Mouse (Mus musculus): Measurements from ENCODE around the gene Teddm3.

DNA sequence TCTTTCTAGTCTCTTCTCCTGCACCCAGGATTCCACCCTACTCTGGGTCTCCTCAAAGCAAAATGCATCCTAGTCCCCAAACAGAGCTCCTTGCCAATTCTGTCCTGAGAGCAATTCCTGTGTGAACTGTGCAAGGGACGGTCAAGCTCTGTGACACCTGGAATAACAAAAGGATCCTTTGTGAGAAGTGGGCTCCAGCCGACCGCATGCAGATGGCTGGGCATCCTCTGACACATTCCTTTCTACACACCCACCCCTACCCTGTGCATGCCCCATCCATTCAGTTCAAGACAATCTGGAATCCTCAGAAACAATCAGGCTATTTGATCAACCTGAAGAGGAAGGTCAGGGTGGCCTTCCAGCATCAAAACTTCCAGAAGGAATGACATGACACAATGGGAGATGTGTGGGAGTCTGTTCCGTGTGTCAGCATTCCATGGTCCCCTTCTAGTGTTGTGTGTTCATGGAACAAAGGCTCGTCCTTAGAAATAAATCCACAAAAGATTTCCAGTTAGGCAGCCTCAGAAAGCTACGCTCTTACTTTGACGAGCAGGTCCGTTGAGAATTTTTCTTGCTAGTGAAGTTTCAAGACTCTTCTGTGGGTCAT, 41.6 kb upstream of the Teddm3 start:
- TF ChIP-seq POLR2A (IDR thresholded peaks at IDR 0.05; ENCODE audit: insufficient read depth, low read length) (no peak), CTCF (IDR thresholded peaks at IDR 0.05; ENCODE audit: low read depth, low read length) (no peak), EP300 (IDR thresholded peaks at IDR 0.05; ENCODE audit: insufficient read depth, low read depth, low read length) (no peak)
